Mouse (Mus musculus) kidney, embryonic 16.5 days (tissue): ENCODE data around the gene Ppif. TPM values are rescaled to one million over a fixed set of nuclear protein-coding genes. Genes with fewer than 3 reads are reported as not detected.

Experiments
- ATAC-seq: fragments of 200-750 bp; cut with Nextera tagmentation; 2 replicates; pipeline ENCODE4 v1.8.0; 2017; ENCODE audit warnings: moderate TSS enrichment; ENCODE audit not compliant: low FRiP score, low TSS enrichment
- H3K27ac ChIP-seq: fragments of 300-500 bp; sonication (generic); 2 replicates; pipeline ENCODE4 v1.5.1; 2014; ENCODE audit warnings: low read length
- H3K27me3 ChIP-seq: fragments of 300-500 bp; sonication (generic); 2 replicates; pipeline ENCODE4 v1.6.1; 2014; ENCODE audit warnings: low read length, control low read depth, mixed read lengths; ENCODE audit not compliant: insufficient read depth
- H3K36me3 ChIP-seq: fragments of 300-500 bp; sonication (generic); 2 replicates; pipeline ENCODE4 v1.6.1; 2014; ENCODE audit warnings: low read length, control low read depth, mixed read lengths; ENCODE audit not compliant: insufficient read depth
- H3K4me1 ChIP-seq: fragments of 300-500 bp; sonication (generic); 2 replicates; pipeline ENCODE4 v1.6.1; 2014; ENCODE audit warnings: low read length, control low read depth, mixed read lengths; ENCODE audit not compliant: insufficient read depth
- H3K4me2 ChIP-seq: fragments of 300-500 bp; sonication (generic); replicated peaks from 2 replicates; pipeline ENCODE4 v1.6.1; 2014; ENCODE audit warnings: low read depth, low read length
- H3K4me3 ChIP-seq: fragments of 300-500 bp; sonication (generic); 2 replicates; pipeline ENCODE4 v1.5.1; 2014; ENCODE audit warnings: mild to moderate bottlenecking, low read length
- H3K9ac ChIP-seq: fragments of 300-500 bp; sonication (generic); replicated peaks from 2 replicates; pipeline ENCODE4 v1.6.1; 2014; ENCODE audit warnings: low read length
- H3K9me3 ChIP-seq: fragments of 300-500 bp; sonication (generic); 2 replicates; pipeline ENCODE4 v1.6.1; 2016; ENCODE audit warnings: low read length, control low read depth
- WGBS: fragments of 180-500 bp; shearing (Covaris S2); extraction: QIAGEN DNeasy Blood & Tissue Kit; methylation state at CpG from one replicate; pipeline ENCODE4 v1.1.7; 2014; 5-methylcytosine and 5-hydroxymethylcytosine counted together
- polyA plus RNA-seq: library from polyadenylated mRNA; unstranded; fragments of >200 nt; fragmentation: Nextera tagmentation; extraction: Ambion mirVana; gene quantifications from 2 replicates; pipeline ENCODE4 v1.2.1, GENCODE M21; 2015

The Ppif gene
- polyA plus RNA-seq, 1 experiment from 2014 or later: 42.4 TPM

DNA sequence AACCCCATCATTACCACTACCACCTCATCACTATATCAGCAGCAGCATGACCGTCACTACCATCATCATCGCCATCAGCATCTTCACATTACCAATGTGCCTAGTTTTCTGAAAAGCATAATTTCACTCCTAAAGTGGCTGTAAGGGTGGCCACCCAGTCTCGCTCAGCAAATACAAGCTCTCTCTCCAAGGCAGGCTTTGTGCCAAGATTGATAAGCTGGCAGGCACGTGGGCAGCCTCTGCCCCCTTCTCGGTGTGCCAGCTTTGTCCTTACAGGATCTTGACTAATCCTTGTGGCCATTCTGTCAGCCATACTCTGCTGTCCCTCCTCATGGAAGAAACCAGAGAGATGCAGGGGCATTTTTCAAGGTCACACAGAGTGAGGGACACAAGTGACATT is 49.0 kb downstream of the Ppif start:
- Histone ChIP-seq H3K4me1 (peaks cover 25% of the 10 kb centered on the region), H3K27ac (no peak overlapping the region), H3K9ac (no peak overlapping the region), H3K27me3 (no peaks in the 10 kb centered on the region), H3K36me3 (no peaks in the 10 kb centered on the region; the same call in 1 of the 2 replicates), H3K4me2 (no peak overlapping the region), H3K4me3 (no peak overlapping the region), H3K9me3 (no peaks in the 10 kb centered on the region)
- ATAC-seq: no peak
- 87% methylated on average over 5 of the region's 5 CpGs for WGBS

DNA sequence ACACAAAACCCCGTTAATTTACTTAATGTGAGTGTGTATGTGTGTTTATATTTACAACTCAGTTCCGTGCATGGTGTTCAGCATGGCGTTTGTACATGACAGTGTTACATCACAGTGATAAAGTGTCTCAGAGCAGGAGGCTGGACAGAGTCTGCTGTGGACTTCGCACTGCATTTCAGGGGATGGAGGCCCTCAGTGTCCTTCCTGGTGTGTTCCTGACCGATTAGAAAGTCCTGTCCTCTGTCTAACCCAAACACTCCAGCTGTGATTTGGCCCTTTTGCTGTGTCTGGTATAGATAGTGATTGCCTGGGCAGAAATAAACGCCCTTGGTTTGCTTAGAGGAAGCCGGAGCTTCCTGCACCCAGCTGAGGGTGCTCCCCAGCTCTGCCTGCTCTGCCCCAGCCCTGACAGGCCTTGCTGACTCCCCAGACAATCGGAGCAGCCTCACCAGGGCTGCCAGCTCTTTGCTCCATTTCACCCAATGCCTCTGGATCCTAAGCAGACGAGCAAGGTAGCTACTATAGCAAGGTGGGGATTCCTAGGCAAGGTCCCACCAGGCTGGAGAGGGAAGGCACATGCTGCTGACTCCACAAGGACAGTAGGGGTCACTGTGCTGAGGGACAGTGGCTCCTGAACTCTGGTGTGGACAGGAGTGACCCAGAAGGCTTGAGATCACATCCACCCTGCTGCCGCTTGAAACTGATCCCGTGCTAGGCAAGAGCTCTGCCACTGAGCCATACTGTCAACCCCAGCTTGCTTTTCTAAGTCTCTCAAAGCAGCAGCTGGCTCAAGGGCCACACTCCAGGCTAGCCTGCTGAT is 51.6 kb downstream of the Ppif start:
- no peak overlapping the region for H3K4me2 ChIP-seq
- H3K4me3 ChIP-seq: no peak overlapping the region
- H3K9ac ChIP-seq: no peak overlapping the region
- peaks cover 11% of the 10 kb centered on the region for H3K4me1 ChIP-seq
- H3K27ac ChIP-seq: no peak overlapping the region
- no peak for ATAC-seq
- WGBS: 61% methylated on average over 11 of the region's 11 CpGs
- H3K27me3 ChIP-seq: no peaks in the 10 kb centered on the region
- H3K36me3 ChIP-seq: no peaks in the 10 kb centered on the region; the same call in 1 of the 2 replicates
- H3K9me3 ChIP-seq: no peaks in the 10 kb centered on the region

DNA sequence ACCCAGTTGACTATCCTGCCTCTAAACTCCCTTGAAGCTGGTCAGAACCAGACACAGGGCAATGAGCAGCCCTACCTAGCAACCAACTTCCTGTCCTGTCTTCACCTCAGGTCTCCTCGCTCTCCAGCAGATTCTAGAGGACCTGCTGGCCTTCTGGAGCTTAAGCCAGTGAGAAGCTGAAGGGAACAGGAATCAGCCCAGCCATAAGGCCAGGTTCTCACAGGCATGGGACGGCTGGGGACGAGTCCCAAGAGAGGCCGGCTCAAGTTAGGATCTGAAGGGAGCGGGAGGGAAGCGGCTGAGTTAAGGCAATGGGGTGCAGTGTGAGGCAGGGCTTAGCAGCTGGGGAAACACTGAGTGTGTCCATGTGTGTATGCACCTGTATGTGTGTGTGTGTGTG is 52.4 kb downstream of the Ppif start:
- Histone ChIP-seq H3K4me3 (no peak overlapping the region), H3K36me3 (no peaks in the 10 kb centered on the region; the same call in 1 of the 2 replicates), H3K27ac (no peak overlapping the region), H3K9ac (no peak overlapping the region), H3K4me2 (no peak overlapping the region), H3K4me1 (peaks cover 11% of the 10 kb centered on the region), H3K9me3 (no peaks in the 10 kb centered on the region), H3K27me3 (no peaks in the 10 kb centered on the region)
- ATAC-seq: no peak
- 91% methylated on average over 6 of the region's 6 CpGs for WGBS

DNA sequence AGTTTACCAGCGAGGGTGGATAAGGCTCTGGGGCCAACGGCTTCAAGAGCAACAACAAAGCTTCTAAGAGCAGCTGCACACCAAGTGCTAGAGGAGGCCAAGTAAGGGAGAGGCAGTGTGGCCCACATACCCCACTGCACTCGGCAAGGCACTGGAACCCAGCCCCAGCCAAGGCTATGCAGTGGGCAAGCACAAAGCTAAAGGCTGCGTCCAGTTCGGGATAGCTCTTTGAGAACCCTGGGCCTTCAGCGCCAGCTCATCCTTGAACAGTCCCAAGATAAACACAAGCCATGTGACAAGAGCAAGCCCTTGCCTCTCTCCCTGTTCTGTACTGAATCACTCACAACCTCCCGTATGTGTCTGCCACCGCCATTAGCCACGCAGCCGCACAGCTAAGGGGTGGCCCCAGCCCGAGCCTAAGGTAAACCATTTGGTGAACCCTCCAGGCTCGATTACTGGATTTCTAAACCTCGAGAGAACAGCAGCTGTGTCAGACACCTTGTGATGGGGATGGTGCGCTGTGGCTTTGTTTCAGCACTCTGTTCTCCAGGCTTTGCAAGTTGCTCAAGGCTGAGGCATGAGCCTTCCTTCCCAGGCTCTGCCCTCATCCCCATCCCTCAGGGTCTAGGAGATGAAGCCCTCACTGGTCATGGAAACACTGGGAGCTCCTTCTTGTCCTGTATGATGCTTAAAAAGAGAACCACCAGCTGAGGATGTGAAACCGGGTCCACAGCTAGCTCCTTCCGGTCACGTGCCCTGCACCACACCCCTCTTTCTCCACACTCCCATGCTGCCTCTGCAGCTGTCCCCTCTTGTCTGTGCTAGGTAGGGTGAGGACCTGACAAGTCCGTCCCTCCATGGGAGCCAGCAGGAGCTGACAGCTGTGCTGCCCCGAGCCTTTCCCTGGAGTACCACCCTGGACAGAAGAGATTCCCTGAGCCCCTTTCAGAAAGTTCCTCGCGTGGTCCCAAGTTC is 53.3 kb downstream of the Ppif start:
- Histone ChIP-seq H3K36me3 (no peaks in the 10 kb centered on the region; the same call in none of the 2 replicates), H3K4me2 (no peak overlapping the region), H3K9ac (no peak overlapping the region), H3K9me3 (no peaks in the 10 kb centered on the region), H3K4me1 (peaks cover 11% of the 10 kb centered on the region), H3K4me3 (no peak overlapping the region), H3K27ac (no peak overlapping the region), H3K27me3 (no peaks in the 10 kb centered on the region)
- 71% methylated on average over 21 of the region's 21 CpGs for WGBS
- no peak for ATAC-seq

DNA sequence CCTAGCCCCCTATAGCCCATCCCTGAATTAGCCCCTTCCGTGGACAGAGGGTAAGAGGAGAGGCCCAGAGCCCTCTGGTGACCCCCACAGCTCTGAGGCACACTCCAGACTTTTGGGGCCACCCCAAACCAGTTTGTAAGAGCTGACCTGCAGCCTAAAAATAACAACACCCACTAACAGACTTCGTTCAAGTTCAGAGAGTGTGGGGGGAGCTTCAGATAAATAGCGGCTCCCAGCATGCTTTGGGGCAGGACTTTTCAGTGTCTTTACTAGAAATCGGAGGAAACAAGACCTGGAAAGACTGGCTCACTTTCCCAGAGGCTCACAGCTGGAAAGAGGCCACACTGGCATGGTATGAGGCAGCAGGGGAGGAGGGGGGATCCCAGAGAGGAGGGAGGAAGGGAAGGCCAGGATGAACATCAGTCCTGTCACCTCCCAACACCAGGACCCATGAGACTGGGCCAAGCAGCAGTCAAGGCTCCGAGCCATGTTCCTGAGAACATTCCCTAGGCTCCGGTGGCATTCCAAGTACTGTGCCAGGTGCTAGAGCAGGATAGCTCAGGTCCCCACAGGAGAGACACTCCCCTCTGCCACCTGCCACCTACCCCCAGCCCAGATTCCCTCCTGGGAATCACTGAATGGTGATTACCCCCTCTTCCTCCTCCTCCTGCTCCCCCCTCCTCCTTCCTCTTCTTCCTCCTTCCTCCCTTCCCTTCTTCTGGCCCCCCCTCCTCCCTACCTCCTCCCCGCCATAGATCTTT is 54.2 kb downstream of the Ppif start:
- no peak overlapping the region for H3K9ac ChIP-seq
- peaks cover 11% of the 10 kb centered on the region for H3K4me1 ChIP-seq
- no peak overlapping the region for H3K4me3 ChIP-seq
- H3K4me2 ChIP-seq: no peak overlapping the region
- no peak overlapping the region for H3K27ac ChIP-seq
- no peak for ATAC-seq
- H3K27me3 ChIP-seq: no peaks in the 10 kb centered on the region
- 68% methylated on average over 7 of the region's 7 CpGs for WGBS
- H3K9me3 ChIP-seq: no peaks in the 10 kb centered on the region
- no peaks in the 10 kb centered on the region; the same call in none of the 2 replicates for H3K36me3 ChIP-seq

DNA sequence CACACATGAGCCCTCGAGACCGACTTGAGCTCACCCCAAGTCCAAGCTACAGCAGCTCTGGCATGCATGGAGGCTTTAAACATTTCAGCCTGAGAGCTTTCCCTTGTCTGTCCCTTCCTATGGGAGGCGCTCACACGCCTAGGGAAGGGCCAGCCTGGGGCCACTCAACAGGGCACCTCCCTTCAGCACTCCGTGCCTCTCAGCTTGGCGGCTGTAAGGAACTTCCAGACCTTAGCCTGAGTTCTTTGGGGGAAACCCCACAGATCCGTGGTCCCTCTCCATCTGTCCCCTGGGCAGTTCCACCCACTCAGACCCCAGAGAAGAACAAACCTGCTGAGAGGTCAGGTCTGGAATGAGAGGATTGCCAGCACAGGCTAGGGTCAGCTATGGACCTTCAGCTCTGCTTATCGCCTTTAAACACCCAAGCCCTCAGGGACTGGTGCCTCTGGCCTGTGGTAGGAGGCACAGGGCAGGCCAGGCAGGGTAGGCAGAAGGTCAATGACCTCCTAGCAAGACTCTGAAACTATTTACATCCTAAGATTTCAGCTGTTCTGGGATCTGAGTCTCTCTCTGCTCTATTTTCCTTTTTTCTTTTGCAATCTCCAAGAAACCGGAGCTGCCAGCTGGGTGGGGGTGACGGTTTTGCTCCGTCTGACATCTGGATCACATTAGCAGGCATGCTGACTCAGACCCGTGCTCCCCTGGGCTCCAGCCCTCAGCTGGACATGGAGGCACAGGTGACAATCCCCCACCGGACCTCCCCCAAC is 55.4 kb downstream of the Ppif start:
- no peaks in the 10 kb centered on the region for H3K27me3 ChIP-seq
- H3K36me3 ChIP-seq: no peaks in the 10 kb centered on the region; the same call in none of the 2 replicates
- H3K4me2 ChIP-seq: no peak overlapping the region
- 31% methylated on average over 13 of the region's 13 CpGs for WGBS
- no peaks in the 10 kb centered on the region for H3K9me3 ChIP-seq
- H3K27ac ChIP-seq: no peak overlapping the region
- no peak overlapping the region for H3K4me3 ChIP-seq
- ATAC-seq: no peak
- peaks cover 12% of the 10 kb centered on the region for H3K4me1 ChIP-seq
- H3K9ac ChIP-seq: no peak overlapping the region

Other genes starting within 250 kb of the Ppif start
- gene Zmiz1, start 235.0 kb upstream of the Ppif start, polyA plus RNA-seq: 36.0 and 46.6 TPM in 2 replicates
- gene Zcchc24, start 74.9 kb downstream of the Ppif start, polyA plus RNA-seq: 12.2 and 17.3 TPM in 2 replicates
- gene Anxa11, start 148.0 kb downstream of the Ppif start, polyA plus RNA-seq: 65.8 and 67.9 TPM in 2 replicates
- gene Plac9a, start 208.9 kb downstream of the Ppif start, polyA plus RNA-seq: 1.6 TPM in 1 of 2 replicates, not detected in the other
- 1.5 and 2.2 TPM in 2 replicates for gene Tmem254a, start 233.5 kb downstream of the Ppif start, polyA plus RNA-seq
- 0.17 TPM in 1 of 2 replicates, not detected in the other for gene Cphx1, start 244.2 kb downstream of the Ppif start, polyA plus RNA-seq